Mouse (Mus musculus) kidney, postnatal 4 days (tissue): ENCODE results near the gene Spats2l.

ENCODE experiments used
- DNase-seq, 2 experiments: peaks; one replicate each; pipeline ENCODE4 v3.0.0; 2021; ENCODE audit warnings: mixed read lengths in 2 of 2

Spats2l gene

DNA sequence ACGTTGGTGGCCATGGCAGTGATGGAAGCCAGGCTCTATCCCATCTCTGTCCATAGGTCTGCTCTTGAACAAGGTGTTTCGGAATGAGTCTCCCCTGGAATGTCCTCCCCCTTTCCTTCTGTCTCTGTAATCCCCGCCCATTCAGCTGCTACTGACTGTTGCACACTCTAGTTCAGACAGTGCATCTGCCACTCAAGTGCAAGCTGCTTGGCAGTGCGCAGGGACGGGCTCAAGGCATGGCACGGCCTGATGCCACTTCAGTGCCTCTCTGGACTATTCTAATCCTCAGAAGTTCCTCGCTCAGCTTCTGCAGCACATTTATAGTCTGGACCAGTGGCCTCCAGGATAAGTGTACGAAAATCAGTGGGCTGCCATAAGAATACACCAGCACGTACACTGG lies 52.3 kb downstream of the Spats2l start:
- no peak for DNase-seq

DNA sequence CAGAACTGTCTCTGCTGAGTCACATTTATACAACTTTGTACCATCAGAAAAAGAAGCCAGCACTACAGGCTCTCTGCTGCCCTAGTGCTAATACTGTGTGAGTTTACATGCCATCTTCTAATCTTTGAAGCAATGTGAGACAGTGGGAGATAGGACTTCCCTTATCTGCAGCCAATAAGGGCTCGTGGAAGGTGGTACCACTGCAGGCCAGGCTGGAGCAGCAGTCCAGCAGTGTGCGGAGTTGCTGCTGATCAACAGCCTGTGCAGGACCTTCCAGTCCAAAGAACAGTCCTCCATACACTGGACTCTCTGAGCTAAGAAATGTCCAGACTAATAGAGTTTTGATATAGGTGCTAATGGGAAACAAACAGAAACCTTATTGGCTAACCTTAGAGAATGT lies 59.2 kb downstream of the Spats2l start:
- no peak for DNase-seq

DNA sequence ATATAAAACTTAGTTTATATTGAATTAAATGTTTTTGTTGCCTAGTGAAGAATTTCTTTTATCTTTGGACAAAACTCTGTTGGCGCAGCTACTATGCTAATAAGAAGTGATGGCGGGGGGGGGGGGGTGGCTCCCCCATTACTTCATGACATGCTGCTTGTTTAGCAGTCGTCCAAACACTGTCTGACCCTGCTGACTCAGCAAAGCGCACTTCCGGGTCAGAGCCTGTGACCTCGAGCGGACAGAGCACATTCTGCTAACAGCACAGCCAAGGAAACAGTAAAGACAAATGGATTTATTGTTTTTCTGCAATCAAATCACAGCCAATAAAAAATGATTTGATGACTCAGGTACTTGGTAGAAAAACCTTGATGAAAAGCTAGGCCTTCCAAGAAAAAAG lies 61.2 kb downstream of the Spats2l start:
- DNase-seq: peak; percentile 57 to 69

DNA sequence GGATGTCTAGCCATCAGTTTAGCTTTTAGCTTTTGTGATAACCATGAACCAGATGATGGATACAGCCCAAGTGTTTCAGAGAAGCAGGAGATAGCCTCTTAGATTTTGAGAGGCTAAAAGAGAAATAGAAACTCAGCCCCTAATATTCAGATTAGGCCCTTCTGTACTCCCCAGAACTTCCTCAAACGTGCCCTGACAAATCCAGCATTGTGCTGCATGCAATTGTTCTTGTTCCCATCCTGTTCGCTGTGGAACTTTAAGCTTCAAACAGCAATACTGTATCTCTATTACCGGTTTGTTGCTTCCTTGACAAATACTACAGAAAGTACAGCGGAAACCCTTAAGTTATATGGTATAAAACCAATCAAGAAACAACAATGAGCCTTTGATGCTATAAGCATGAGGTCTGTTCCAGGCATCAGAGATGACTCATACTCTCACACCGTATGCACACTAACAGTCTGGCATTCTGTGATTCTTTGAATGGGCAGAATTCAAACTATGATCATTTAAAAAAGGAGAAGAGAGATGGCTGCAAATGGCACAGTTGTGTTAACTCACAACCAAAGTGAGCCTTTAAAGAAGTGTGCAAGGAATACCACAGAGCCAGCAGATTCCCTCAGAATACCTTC lies 62.8 kb downstream of the Spats2l start:
- no peak for DNase-seq

DNA sequence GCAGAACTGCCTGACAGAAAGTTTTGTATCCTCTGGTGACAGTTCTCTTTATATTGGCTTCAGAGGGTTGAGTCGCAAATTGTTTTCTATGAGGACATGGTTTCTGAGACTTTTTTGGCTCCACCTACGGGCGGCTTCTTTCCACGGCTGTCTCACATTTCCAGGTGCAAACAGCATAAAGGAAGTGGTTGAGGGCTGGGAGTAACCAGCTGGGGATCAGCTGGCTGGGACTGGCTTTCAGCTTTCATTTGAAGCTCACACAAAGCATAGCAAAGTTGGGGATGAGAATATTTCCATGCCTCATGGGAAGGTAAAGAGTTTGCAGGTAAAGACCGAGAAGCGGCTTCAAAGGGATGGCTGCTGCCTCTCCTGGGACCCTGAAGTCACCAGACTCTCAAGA lies 65.9 kb downstream of the Spats2l start:
- no peak for DNase-seq

DNA sequence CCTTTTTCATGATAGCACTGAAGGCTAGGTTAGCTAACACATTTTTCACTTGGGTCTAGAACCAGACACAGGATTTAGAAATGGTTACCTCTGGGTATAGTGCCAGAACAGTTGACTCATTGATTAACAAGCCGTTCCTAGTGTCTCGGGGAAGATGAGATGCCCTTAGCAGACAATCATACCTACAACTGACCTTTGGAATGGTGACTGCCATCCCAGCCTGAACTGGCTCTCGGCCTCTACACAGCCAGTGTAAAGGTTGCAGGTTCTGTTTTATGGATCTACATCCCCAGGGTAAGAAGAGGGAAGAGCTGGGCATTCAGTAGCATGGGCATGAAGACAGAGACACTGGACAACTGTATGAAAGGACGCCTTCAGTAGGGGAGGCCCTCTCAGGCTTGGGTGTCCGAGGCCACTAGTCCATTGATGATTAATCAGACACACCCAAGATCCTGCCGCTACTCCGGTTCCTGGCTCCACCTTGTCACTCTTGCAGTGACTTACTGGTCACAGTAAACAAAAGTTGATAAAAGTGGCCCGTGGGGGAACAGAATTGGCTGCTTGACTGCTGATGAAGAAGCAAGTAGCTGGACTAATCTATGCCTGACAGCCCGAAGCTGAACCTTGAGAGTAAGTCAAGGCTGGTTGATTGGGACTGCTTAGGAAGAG lies 71.2 kb downstream of the Spats2l start:
- no peak for DNase-seq

DNA sequence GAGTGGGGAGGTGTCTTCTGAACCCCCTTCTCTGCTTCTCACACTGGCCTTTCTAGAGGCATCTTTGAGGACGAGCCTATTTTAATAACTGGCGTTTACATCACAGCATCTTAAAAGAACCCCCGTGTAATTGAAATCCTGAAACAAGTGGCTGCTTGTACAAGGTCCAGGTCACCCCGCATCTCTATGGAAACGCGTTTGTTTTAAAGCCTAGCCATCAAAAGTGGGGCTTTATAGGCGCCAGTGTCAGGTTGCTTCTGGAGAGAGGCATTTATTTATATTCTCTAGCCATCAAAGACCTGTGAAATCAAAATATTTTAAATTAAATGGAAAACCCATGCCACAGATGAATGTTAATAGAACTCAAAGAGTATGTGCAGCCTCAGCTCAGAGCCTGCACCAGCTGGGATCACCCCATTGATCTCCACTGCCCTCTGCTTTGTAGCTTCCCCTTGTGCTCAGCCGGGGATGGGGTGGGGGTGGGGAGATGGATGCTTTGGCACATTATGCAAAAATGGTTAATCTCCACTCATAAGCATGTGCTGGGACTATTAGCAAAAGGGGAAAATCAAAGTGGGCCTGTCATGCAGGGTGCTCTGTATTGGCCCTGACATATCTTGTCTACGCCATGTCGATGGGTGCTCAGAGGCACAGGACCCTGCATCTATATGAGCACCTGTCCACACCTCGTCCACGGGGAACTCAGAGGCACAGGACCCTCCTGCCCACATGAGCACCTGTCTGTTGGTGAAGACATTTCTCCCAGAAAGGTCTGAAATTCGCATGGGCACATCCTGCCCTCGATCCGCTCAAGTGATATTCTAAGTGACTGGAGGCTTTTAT lies 73.1 kb downstream of the Spats2l start:
- DNase-seq: no peak

DNA sequence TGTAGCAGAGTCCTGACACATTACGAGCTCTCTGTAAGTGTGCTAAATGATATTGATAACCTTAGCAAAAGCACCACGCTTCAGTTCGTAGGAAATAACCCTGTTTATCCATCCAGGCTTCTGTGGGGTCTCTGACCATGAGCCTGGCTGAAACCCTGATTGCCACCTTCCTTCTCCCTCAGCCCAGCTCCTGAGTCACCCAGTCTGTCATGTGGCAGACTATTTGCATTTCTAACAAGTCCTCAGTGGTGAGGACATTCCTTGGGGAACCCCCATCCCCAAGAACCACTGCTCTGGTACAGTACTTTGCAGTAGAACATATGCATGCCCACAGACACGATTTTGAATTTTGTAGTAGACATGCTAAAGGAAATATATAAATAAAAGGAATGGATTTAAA lies 75.1 kb downstream of the Spats2l start:
- DNase-seq: no peak

DNA sequence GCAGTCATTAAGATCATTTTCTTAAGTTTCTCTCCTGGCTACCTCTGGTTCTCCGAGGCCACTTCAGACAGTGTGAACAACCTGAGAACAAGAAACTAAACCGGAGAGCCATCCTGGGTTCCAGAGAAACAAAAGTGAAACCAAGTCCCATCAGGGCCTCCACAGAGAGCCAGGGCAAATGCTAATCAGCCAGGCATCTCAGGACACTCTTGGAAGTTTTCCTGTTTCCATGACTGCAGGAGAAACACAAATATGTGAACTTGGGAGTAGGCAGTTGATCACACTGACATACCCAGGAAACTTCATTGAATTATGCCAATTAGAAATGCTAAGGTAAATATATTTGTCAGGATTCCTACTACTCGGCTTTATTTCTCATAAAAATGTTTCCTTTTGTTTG lies 76.0 kb downstream of the Spats2l start:
- no peak for DNase-seq

DNA sequence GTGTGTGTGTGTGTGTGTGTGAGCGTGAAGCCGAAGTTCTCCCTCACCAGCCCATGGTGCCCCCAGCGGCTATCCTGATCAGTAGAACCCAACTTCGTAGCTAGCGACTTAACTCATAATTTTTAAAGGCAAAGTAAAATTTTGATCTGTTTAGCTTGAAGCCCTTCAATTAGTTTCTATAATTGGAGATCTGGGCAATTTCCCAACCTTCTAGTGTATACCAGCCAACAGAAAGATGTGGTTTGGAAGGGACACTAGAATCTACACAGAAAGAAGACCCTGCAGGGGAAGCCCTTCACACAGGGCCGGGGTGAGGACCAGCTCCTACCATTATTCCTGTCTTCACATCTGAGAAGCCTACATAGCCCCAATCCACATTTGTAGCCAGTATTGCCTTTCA lies 77.9 kb downstream of the Spats2l start:
- DNase-seq: no peak

DNA sequence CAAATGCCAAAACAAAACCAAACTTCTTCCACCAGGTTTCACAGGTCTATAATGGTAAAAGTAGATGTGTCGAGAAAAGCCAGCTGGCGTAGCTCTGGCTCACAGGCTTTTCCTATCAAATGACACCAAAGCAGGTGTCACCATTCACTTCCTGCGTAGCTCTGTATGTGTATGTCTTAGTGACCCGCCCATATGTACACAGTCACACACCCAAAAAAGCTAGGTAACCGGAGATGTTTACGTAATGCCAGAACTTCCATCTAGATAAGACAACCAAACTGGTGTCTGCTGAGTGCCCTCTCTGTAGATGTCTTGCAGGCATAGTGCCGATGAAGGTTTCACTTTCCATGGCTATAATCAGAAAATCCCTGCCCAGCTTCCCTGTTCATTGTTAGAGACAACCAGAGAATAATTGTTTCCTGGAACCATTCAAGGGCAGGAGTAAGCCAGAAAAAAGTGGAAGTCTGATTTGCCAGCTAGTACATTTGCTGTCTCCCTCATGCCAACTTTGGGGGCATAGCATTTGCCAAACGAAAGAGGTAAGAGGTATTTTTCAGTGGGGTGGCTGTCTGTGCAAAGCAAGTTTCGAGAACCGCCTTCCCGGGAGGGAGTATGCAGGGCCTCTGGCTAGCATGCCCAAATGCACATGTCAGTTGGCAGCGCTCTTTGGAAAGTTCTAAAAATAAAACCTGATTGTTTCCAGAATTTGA lies 78.8 kb downstream of the Spats2l start:
- DNase-seq: no peak

DNA sequence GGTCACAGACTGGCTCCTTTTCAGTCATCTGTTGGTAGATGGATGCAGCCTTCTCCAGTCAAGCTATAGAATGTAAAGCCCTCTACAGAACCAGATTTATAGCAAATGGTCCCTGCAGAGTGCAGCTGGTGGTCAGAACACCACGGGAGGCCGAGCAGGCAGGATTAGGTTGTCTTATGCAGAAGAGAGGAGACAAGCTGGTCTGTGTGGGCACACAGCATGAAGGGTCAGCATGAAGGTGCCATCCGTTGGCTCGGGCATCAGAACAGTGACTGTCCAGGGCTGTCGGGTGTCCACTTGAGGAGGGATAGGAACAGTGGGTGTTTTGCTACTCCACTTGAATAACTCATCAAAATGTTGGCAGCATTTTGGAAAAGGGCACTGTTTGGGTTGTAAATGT lies 83.8 kb downstream of the Spats2l start:
- DNase-seq: no peak

DNA sequence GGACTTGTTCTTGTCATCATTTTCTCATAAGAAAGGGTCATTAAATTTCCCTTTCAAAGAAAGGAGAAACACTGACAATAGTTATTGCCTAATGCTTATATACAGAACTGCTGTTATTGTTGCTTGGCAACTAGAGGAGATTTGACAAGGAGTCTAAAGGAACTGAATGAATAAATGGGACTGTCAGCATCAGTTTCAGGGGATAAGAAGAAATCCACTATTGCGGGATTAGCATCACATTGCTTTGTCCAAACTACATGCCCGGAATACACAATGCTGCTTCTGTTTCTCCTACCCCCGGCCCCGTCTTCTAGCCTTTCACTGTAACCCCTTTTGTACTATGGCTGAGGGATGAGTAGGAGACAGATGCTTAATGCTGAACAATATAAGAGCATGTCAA lies 88.1 kb downstream of the Spats2l start:
- DNase-seq: no peak

DNA sequence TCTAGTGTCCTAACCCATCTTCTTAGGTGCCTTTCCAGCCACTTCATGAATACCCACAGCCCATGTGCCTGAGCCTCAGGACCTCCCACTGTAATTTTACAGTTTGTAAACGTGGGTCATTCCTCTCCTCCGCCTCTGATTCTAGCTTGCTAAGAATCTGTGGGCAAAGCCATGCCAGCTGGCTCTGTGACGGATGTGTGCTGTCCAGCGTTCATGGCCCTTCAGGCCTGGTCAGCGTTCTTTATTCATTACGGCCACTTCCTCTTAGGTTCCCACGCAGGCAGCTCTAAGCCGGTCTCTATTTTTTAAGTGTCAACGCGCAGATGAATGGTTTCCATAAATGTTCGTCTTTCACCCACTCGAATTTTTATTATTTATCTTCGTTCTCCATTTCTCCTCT lies 94.7 kb downstream of the Spats2l start:
- peak; percentile 38 to 66 for DNase-seq

DNA sequence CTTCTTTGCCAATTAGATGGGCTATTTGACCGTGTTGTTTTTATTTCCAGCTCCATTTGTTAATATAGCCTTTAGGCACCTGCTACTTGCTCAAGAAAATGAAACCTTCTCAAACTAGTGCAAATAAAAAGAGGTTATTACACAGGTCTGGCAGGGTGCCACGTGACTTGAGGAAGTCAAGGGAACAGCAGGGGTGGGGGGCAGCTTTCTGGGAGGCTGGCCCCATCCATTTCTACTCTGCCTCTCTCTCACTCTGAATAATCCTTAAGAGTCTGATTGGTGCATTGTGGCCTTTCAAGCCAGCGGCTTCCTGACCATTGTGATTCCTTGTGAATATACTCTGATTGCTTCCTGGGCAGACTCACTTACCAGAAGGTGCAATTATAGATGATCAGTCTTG lies 98.0 kb downstream of the Spats2l start:
- DNase-seq: peak; percentile 34 to 42

DNA sequence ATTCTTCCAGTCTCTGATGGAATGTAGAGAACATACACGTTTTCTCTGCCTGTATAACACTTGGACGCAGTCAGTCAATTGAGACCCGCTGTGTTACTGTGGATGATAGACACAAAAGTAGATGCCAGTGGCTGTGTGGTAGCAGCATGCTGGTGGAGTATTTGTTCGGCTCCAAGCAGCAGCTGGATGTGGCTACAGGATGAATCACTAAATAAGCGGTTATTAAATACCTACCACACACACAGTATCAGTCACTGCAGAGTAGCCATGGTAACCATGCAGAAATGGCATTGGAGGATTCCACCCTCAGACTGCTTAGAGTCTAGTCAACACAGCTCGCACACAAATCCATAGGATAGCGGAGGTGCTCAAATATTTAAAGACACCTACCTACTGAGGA lies 100.0 kb downstream of the Spats2l start:
- DNase-seq: no peak

DNA sequence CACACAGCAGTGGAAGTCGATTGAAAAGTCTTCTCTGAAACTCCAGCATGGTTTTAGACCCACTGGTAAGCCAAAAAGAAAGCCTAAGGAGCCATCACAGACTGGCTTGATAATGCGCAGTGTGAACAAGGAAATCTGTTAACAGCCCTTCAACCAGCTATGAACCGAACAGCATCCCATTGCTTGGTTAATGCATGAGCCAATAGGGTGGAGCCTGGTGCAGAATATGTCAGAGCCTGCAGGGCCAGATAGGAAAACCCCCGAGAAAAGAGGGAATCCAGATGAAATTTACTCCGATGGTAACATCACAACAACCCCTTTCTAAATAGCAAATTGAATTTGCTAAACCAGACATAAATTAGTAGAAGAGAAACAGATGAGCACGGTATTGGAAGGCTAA lies 101.1 kb downstream of the Spats2l start:
- DNase-seq: no peak

DNA sequence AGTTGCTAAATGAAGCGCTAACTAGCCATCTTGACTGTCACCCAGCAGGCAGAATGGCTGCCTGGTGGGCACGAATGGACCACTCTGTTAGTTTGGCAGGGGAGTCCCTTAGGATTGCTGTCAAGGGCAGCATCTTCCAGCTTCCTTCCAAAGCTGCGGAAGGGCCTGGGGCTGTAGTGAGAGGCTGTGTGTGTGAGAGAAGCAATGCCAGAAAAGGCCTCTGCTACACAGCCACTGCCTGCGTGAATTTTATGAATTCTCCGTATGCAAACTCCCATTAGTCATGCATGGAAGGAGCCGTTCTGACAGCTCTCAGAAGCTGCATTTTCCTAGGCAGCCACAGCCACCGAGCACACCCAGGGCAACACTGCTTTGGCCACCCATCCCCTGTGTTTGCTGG lies 101.5 kb downstream of the Spats2l start:
- DNase-seq: no peak

DNA sequence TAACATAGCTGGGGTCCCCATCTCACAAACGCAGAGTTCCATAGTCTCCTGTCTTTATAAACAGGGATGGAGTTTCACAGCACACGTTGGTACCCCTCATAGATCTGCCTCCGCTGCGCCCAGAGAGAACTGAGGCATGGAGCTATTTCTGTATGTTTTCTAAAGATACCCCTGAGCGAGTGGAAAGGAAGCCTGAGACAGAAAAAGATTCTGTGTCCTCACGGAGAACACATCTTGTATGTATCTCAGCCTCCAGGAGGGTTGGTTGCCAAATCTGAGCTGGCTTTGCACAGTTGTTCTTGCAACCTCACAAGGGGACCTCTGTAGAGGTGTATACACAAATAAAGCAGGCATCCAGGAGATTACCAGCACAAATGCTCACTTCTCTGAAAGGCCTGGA lies 105.0 kb downstream of the Spats2l start:
- DNase-seq: no peak

DNA sequence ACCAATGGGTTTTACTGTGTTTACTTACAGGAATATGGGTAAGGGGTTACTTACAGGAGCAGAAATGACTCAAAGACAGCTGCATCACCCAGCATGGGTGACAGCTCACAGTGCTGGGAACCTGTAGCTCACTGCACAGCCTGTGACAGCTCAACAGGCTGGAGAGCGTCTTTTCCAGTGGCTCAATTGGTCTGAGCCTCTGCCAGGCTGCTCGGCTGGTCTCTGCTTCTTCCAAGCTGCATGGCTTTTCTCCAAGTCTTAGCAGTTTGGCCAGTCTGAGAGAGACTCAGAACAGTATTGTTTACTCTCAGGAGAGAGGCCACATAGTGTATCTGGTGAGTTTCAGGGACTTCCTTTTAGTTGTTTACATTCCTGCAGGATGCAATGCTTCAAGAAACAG lies 110.9 kb downstream of the Spats2l start:
- no peak for DNase-seq

DNA sequence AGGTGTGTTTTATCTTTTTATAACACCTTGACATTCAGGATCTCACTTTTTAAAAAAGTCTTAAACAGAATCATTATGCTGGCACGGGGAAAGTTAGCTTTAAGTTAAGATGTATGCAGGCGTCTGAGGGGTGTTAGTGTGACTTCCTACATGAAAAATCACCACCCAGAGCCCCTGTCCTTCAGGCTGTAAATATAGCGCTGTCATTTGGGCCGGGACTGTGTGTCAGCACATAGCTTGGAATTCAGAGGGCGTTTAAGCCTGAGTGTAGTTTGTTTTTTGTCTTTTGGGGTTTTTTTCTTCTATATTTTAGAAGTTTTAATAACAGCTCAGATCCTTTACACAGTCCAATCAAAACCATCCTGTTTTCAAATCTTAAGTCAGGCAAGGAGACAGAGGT lies 115.8 kb downstream of the Spats2l start:
- DNase-seq: no peak

DNA sequence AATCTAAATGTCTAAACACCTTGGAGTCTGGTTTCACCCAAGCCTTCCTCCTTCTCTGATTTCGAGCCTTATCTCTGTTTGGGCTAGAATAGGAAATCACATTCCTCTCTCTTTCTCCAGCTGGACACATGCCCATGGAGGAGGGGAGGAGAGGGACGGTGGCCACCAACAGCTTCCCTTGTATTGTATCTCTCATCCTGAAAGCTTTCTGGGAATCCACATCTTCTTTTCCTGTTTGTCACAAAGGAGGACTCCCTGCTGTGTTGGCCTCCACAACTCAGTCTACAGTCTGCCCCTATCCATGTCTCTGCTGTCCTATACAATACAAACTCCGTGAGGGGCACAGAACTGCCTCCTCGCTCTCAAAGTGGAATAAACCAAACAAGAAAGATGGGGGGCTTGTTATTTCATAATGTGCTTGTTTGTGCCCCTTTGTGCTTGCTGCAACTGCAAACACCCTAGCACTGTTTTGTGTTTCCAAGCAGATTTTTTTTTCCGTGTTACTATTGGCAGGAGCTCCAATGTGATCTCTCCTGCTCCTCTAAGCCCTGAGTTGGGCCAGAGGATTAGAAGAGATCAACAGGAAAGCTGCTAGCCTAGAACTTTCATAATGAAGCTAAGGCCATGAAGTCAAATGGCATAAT lies 116.4 kb downstream of the Spats2l start:
- DNase-seq: peak; percentile 58 to 68

DNA sequence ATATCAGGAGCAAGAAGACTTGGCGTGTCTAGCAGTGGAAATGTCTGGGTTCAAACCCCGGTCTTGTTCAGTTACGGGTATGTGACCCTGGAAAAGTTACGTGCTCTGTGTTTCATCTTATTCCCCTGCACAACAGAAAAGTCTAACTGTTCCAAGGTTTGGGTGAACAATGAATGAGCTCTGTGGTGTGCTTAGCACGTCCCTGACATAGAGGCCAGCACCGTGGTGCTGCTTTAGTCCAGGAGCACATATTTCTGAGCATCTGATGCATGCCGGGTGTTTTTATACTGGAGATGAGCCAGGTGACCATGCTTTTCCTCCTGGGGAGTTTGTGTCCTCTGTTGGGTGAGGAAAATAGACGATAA lies 116.9 kb downstream of the Spats2l start:
- DNase-seq: no peak
